Mouse (Mus musculus) erythroblast, embryonic 14.5 days (primary cell): ENCODE results near the gene 2810459M11Rik.

ENCODE experiments used
- GATA1 ChIP-seq: IDR thresholded peaks from 2 replicates; pipeline ENCODE4 v1.6.1; 2012; ENCODE audit warnings: low read length, inconsistent platforms, mixed read lengths
- TAL1 ChIP-seq: IDR thresholded peaks from 3 replicates; pipeline ENCODE4 v1.6.1; 2012; ENCODE audit warnings: low read length, inconsistent platforms, mixed read lengths

DNA sequence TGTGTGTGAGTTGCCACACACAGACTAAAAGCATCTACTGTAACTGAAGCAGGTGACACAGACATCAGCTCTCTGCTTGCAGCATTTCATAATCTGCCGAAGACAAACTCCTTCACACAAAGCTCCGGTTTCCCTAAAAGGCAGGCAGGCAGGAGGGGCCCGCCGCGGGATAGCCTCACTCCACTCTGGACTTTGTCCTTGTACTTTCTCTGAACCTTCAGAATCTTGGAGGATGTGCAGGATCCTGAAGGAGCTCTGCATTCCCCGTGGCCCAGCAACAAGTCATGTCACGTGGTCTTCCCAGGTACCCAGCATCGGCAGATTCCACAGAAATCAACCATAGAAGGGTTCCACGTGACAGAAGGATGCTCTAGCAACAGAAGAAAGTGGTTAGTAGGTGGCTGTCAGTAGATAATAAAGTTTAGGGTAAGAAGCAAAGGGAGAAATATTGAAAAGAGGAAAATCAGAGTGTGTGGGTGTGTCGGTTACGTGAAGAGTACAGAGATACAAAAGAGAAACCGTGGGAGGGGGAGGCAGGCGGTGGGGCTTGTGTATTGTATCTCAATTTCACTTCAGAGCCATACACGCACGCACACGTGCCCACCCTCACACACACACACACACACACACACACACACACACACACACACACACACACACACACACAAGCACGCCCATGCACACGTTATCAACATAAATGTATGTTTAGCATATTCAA lies 45.7 kb upstream of the 2810459M11Rik start:
- no peak for TF ChIP-seq GATA1
- TF ChIP-seq TAL1, result no peak
